Mouse (Mus musculus) hindbrain, postnatal 0 days (tissue): ENCODE measurements around the gene Ttll13. TPM values are rescaled to one million over a fixed set of nuclear protein-coding genes. Genes with fewer than 3 reads are reported as not detected.
A peak's percentile ranks its signal among the peaks of the same experiment; 100 is the strongest.

Source experiments
- ATAC-seq: fragments of 200-750 bp; cut with Nextera tagmentation; 2 replicates; pipeline ENCODE4 v1.8.0; 2017; ENCODE audit warnings: mild to moderate bottlenecking, moderate TSS enrichment, moderate library complexity
- DNase-seq: peaks from one replicate; pipeline ENCODE4 v3.0.0-alpha.2; 2015; ENCODE audit warnings: low spot score
- H3K27ac ChIP-seq: fragments of 300-500 bp; sonication (generic); 2 replicates; pipeline ENCODE4 v1.5.1; 2014; ENCODE audit warnings: mild to moderate bottlenecking
- H3K27me3 ChIP-seq: fragments of 300-500 bp; sonication (generic); 2 replicates; pipeline ENCODE4 v1.6.1; 2014; ENCODE audit warnings: low read length, mixed read lengths; ENCODE audit not compliant: insufficient read depth
- H3K36me3 ChIP-seq: fragments of 300-500 bp; sonication (generic); 2 replicates; pipeline ENCODE4 v1.6.1; 2014; ENCODE audit warnings: low read length, mixed read lengths; ENCODE audit not compliant: insufficient read depth
- H3K4me1 ChIP-seq: fragments of 300-500 bp; sonication (generic); 2 replicates; pipeline ENCODE4 v1.6.1; 2014; ENCODE audit warnings: antibody characterized with exemption, low read length, mixed read lengths; ENCODE audit not compliant: insufficient read depth
- H3K4me2 ChIP-seq: fragments of 300-500 bp; sonication (generic); 2 replicates; pipeline ENCODE4 v1.6.1; 2014; ENCODE audit warnings: low read depth, mild to moderate bottlenecking, low read length, moderate library complexity, mixed read lengths
- H3K4me3 ChIP-seq: fragments of 300-500 bp; sonication (generic); 2 replicates; pipeline ENCODE4 v1.5.1; 2014; ENCODE audit warnings: low read length
- H3K9ac ChIP-seq: fragments of 300-500 bp; sonication (generic); replicated peaks from 2 replicates; pipeline ENCODE4 v1.6.1; 2014; ENCODE audit warnings: mild to moderate bottlenecking, low read length, moderate library complexity, mixed read lengths
- H3K9me3 ChIP-seq: fragments of 300-500 bp; sonication (generic); 2 replicates; pipeline ENCODE4 v1.6.1; 2016; ENCODE audit warnings: low read length, mixed read lengths
- CTCF ChIP-seq: IDR thresholded peaks from 2 replicates; pipeline ENCODE4 v1.5.1; 2016; ENCODE audit warnings: antibody characterized with exemption, control low read depth, low read depth
- WGBS: fragments of 180-500 bp; shearing (Covaris S2); extraction: QIAGEN DNeasy Blood & Tissue Kit; methylation state at CpG from one replicate; pipeline ENCODE4 v1.1.7; 2014; 5-methylcytosine and 5-hydroxymethylcytosine counted together
- polyA plus RNA-seq: library from polyadenylated mRNA; unstranded; fragments of >200 nt; fragmentation: Nextera tagmentation; extraction: Ambion mirVana; gene quantifications from 2 replicates; pipeline ENCODE4 v1.2.1, GENCODE M21; 2015
- total RNA-seq: library from RNA; depleted of rRNA; stranded (reverse); fragments of >200 nt; gene quantifications from 2 replicates; pipeline ENCODE4 v1.2.3, GENCODE M21; 2014; rRNA removed

Ttll13 gene
- total and polyA plus RNA-seq, 2 experiments from 2014 or later, result 0.73 to 2.7 TPM

GRCm38 (mm10) chr7:80299568-80299967, 53.4 kb downstream of the Ttll13 start:
- Histone ChIP-seq H3K36me3 (peaks cover 18% of the 10 kb centered on the region), H3K4me1 (no peaks in the 10 kb centered on the region), H3K27ac (no peak overlapping the region), H3K4me2 (no peak overlapping the region), H3K9ac (no peak overlapping the region), H3K4me3 (no peak overlapping the region), H3K9me3 (no peaks in the 10 kb centered on the region), H3K27me3 (no peaks in the 10 kb centered on the region)
- TF ChIP-seq CTCF, result no peak
- DNase-seq, result no peak
- WGBS, result 88% methylated on average over 3 of the region's 3 CpGs
- ATAC-seq, result no peak

- ATAC-seq (no peak), DNase-seq (no peak)
- peaks cover 18% of the 10 kb centered on the region for H3K36me3 ChIP-seq
- no peaks in the 10 kb centered on the region for H3K27me3 ChIP-seq
- no peak overlapping the region for H3K4me3 ChIP-seq
- no peak overlapping the region for H3K4me2 ChIP-seq
- WGBS, result 91% methylated on average over 2 of the region's 2 CpGs
- 0 out of 2 replicates have a peak, but pooled peaks have one; percentile 8 for TF ChIP-seq CTCF
- no peaks in the 10 kb centered on the region for H3K4me1 ChIP-seq
- no peak overlapping the region for H3K9ac ChIP-seq
- H3K27ac ChIP-seq, result no peak overlapping the region
- no peaks in the 10 kb centered on the region for H3K9me3 ChIP-seq
These were observed 55.3 kb downstream of the Ttll13 start for GRCm38 (mm10) chr7:80301522-80301921.

- no peaks in the 10 kb centered on the region for H3K4me1 ChIP-seq
- ATAC-seq, result no peak
- H3K27ac ChIP-seq, result no peak overlapping the region
- H3K36me3 ChIP-seq, result peaks cover 18% of the 10 kb centered on the region
- H3K4me2 ChIP-seq, result no peak overlapping the region
- no peak for TF ChIP-seq CTCF
- 77% methylated on average over 3 of the region's 3 CpGs for WGBS
- DNase-seq, result no peak
- H3K27me3 ChIP-seq, result no peaks in the 10 kb centered on the region
- no peak overlapping the region for H3K4me3 ChIP-seq
- no peaks in the 10 kb centered on the region for H3K9me3 ChIP-seq
- no peak overlapping the region for H3K9ac ChIP-seq
These were observed 61.6 kb downstream of the Ttll13 start for GRCm38 (mm10) chr7:80307766-80308165.

Other genes starting within 250 kb of the Ttll13 start
- 25.8 and 29.7 TPM in 2 replicates for gene Zfp710, start 221.6 kb upstream of the Ttll13 start, total RNA-seq
- 8.4 and 10.3 TPM in 2 replicates for gene Zfp710, start 221.6 kb upstream of the Ttll13 start, polyA plus RNA-seq
- gene Idh2, start 131.0 kb upstream of the Ttll13 start, total RNA-seq, result 126 and 161 TPM in 2 replicates
- 152 and 158 TPM in 2 replicates for gene Idh2, start 131.0 kb upstream of the Ttll13 start, polyA plus RNA-seq
- gene Sema4b, start 59.5 kb upstream of the Ttll13 start, total RNA-seq, result 47.5 and 49.5 TPM in 2 replicates
- gene Sema4b, start 59.5 kb upstream of the Ttll13 start, polyA plus RNA-seq, result 26.6 and 28.1 TPM in 2 replicates
- gene Cib1, start 13.6 kb upstream of the Ttll13 start, total RNA-seq, result 33.5 and 34.1 TPM in 2 replicates
- 49.9 and 55.6 TPM in 2 replicates for gene Cib1, start 13.6 kb upstream of the Ttll13 start, polyA plus RNA-seq
- gene Gdpgp1, start 13.5 kb upstream of the Ttll13 start, total RNA-seq, result 5.5 and 6.8 TPM in 2 replicates
- 2.3 and 2.8 TPM in 2 replicates for gene Gdpgp1, start 13.5 kb upstream of the Ttll13 start, polyA plus RNA-seq
- gene Ngrn, start 14.8 kb downstream of the Ttll13 start, total RNA-seq, result 47.6 and 48.6 TPM in 2 replicates
- 69.8 and 71.9 TPM in 2 replicates for gene Ngrn, start 14.8 kb downstream of the Ttll13 start, polyA plus RNA-seq
- gene Vps33b, start 23.3 kb downstream of the Ttll13 start, total RNA-seq, result 23.8 and 24.3 TPM in 2 replicates
- gene Vps33b, start 23.3 kb downstream of the Ttll13 start, polyA plus RNA-seq, result 11.6 and 15.4 TPM in 2 replicates
- 24.6 and 30.7 TPM in 2 replicates for gene Prc1, start 48.1 kb downstream of the Ttll13 start, total RNA-seq
- 32.9 and 38.8 TPM in 2 replicates for gene Prc1, start 48.1 kb downstream of the Ttll13 start, polyA plus RNA-seq
- 24.7 and 40.5 TPM in 2 replicates for gene Rccd1, start 78.1 kb downstream of the Ttll13 start, total RNA-seq
- 8.6 and 10.7 TPM in 2 replicates for gene Rccd1, start 78.1 kb downstream of the Ttll13 start, polyA plus RNA-seq
- 49.0 and 57.8 TPM in 2 replicates for gene Unc45a, start 94.6 kb downstream of the Ttll13 start, total RNA-seq
- 46.6 and 47.8 TPM in 2 replicates for gene Unc45a, start 94.6 kb downstream of the Ttll13 start, polyA plus RNA-seq
- 30.1 and 32.2 TPM in 2 replicates for gene Hddc3, start 96.7 kb downstream of the Ttll13 start, total RNA-seq
- 13.9 and 15.5 TPM in 2 replicates for gene Hddc3, start 96.7 kb downstream of the Ttll13 start, polyA plus RNA-seq
- 55.5 and 61.3 TPM in 2 replicates for gene Man2a2, start 125.0 kb downstream of the Ttll13 start, total RNA-seq
- 14.2 and 15.7 TPM in 2 replicates for gene Man2a2, start 125.0 kb downstream of the Ttll13 start, polyA plus RNA-seq
- 10.3 and 16.1 TPM in 2 replicates for gene Fes, start 141.6 kb downstream of the Ttll13 start, total RNA-seq
- gene Fes, start 141.6 kb downstream of the Ttll13 start, polyA plus RNA-seq, result 4.9 and 5.6 TPM in 2 replicates
- gene Furin, start 159.1 kb downstream of the Ttll13 start, total RNA-seq, result 25.4 and 25.9 TPM in 2 replicates
- 6.6 and 6.8 TPM in 2 replicates for gene Furin, start 159.1 kb downstream of the Ttll13 start, polyA plus RNA-seq